Mouse (Mus musculus): ENCODE results near the gene Cox19.

DNA sequence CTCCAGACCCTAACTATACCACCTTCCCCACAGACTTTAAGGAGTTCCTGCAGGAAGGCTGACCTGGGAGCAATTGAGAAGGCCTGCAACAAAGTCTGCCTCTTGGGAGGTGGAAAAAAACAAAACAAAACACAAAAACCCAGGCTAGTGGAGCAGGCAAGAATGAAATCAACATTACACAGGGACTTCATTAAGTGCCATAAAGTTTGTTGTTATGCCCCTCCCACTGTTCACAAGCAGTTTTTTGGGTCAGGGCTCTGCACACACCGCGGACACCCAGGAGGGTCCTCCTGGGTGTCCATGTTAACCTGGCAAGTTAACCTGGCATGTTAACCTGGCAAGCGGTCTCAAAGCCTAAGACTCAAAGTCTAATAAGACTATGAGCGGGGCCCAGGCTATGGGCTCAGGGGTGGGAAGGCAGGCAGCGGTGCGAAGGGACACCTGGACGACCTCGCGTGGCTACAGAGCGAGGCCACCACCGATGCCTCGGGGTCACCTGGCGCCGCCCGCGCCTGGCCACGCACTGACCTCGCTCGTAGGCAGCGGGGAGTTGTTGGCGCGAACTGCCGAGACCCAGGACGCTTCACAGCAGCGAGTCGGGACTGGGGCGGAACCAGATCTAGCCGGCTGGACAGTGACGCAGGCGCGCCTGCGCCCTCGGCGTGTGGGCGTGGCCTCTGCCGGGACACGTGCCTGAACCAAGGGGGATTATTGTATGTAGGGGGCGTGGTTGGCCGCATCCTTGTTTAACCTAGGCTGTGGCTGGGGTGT lies 20.6 kb upstream of the Cox19 start:
- TF ChIP-seq POLR2A (IDR thresholded peaks at IDR 0.05; ENCODE audit: borderline replicate concordance, control insufficient read depth, low read depth, low read length) (peak; percentile 97), CTCF (IDR thresholded peaks at IDR 0.05; ENCODE audit: control insufficient read depth, insufficient read depth, low read length) (no peak)
